Mouse (Mus musculus) lung, postnatal 0 days (tissue): ENCODE measurements around the gene Gm45521. TPM values are rescaled to one million over a fixed set of nuclear protein-coding genes. Genes with fewer than 3 reads are reported as not detected.
"Not testable (repeated sequence)": the region's sequence is repeated elsewhere in the genome, so short reads cannot be mapped to it uniquely, and the experiment has no call there.

Experiments used
- ATAC-seq: fragments of 200-750 bp; cut with Nextera tagmentation; 2 replicates; pipeline ENCODE4 v1.8.0; 2017; ENCODE audit warnings: moderate library complexity
- DNase-seq: peaks from one replicate; pipeline ENCODE4 v3.0.0-alpha.2; 2016; ENCODE audit warnings: low spot score
- H3K27ac ChIP-seq: fragments of 300-500 bp; sonication (generic); 2 replicates; pipeline ENCODE4 v1.5.1; 2014; ENCODE audit warnings: antibody characterized with exemption, mild to moderate bottlenecking, low read length, mixed read lengths
- H3K27me3 ChIP-seq: fragments of 300-500 bp; sonication (generic); replicated peaks from 2 replicates; pipeline ENCODE4 v1.6.1; 2014; ENCODE audit warnings: low read length, mixed read lengths; ENCODE audit not compliant: insufficient read depth
- H3K36me3 ChIP-seq: fragments of 300-500 bp; sonication (generic); 2 replicates; pipeline ENCODE4 v1.6.1; 2014; ENCODE audit warnings: low read length, mixed read lengths; ENCODE audit not compliant: insufficient read depth
- H3K4me1 ChIP-seq: fragments of 300-500 bp; sonication (generic); 2 replicates; pipeline ENCODE4 v1.6.1; 2014; ENCODE audit warnings: antibody characterized with exemption, low read depth, low read length, mixed read lengths; ENCODE audit not compliant: insufficient read depth
- H3K4me2 ChIP-seq: fragments of 300-500 bp; sonication (generic); replicated peaks from 2 replicates; pipeline ENCODE4 v1.6.1; 2014; ENCODE audit warnings: low read depth, mild to moderate bottlenecking, low read length, moderate library complexity, mixed read lengths
- H3K4me3 ChIP-seq: fragments of 300-500 bp; sonication (generic); 2 replicates; pipeline ENCODE4 v1.5.1; 2014; ENCODE audit warnings: low read depth, low read length
- H3K9ac ChIP-seq: fragments of 300-500 bp; sonication (generic); replicated peaks from 2 replicates; pipeline ENCODE4 v1.6.1; 2014; ENCODE audit warnings: low read depth, mild to moderate bottlenecking
- H3K9me3 ChIP-seq: fragments of 300-500 bp; sonication (generic); 2 replicates; pipeline ENCODE4 v1.6.1; 2016; ENCODE audit warnings: low read length, mixed read lengths
- CTCF ChIP-seq: IDR thresholded peaks from 2 replicates; pipeline ENCODE4 v1.5.1; 2016; ENCODE audit warnings: antibody characterized with exemption, mild to moderate bottlenecking
- EP300 ChIP-seq: IDR thresholded peaks from 2 replicates; pipeline ENCODE4 v1.6.1; 2016; ENCODE audit warnings: antibody characterized with exemption, mild to moderate bottlenecking, control low read depth
- WGBS: fragments of 180-500 bp; shearing (Covaris S2); extraction: QIAGEN DNeasy Blood & Tissue Kit; methylation state at CpG from one replicate; pipeline ENCODE4 v1.1.7; 2014; 5-methylcytosine and 5-hydroxymethylcytosine counted together
- polyA plus RNA-seq: library from polyadenylated mRNA; unstranded; fragments of >200 nt; fragmentation: Nextera tagmentation; extraction: Ambion mirVana; gene quantifications from 2 replicates; pipeline ENCODE4 v1.2.1, GENCODE M21; 2015

Gene Gm45521
- polyA plus RNA-seq, 1 experiment from 2014 or later = not detected

GRCm38 (mm10) chr14:8003727-8004670 is 46.9 kb downstream of the Gm45521 start:
- Histone ChIP-seq H3K4me2 (peak overlapping the region; percentile 88), H3K9ac (no peak overlapping the region), H3K9me3 (no peaks in the 10 kb centered on the region), H3K4me1 (peaks cover 3% of the 10 kb centered on the region; the same call in 1 of the 2 replicates), H3K27ac (no peak overlapping the region), H3K36me3 (no peaks in the 10 kb centered on the region), H3K4me3 (peak overlapping the region; percentile 43; the same call in 1 of the 2 replicates), H3K27me3 (0 out of 2 replicates have a peak, but pooled peaks cover 8% of the 10 kb centered on the region)
- DNase-seq (no peak), ATAC-seq (no peak)
- TF ChIP-seq EP300 (no peak), CTCF (no peak)
- WGBS = 30% methylated on average over 18 of the region's 18 CpGs

- not testable (repeated sequence) for H3K27me3 ChIP-seq, H3K36me3 ChIP-seq, H3K4me3 ChIP-seq, ATAC-seq, H3K9me3 ChIP-seq, H3K4me1 ChIP-seq, H3K27ac ChIP-seq, H3K4me2 ChIP-seq, H3K9ac ChIP-seq, DNase-seq
- WGBS = 62% methylated on average over 3 of the region's 3 CpGs
Observed at GRCm38 (mm10) chr14:8006061-8006460, 49.0 kb downstream of the Gm45521 start.

GRCm38 (mm10) chr14:8007084-8007483 is 50.0 kb downstream of the Gm45521 start:
- no peak overlapping the region for H3K27ac ChIP-seq
- no peaks in the 10 kb centered on the region for H3K27me3 ChIP-seq
- H3K9ac ChIP-seq = no peak overlapping the region
- TF ChIP-seq CTCF (no peak), EP300 (no peak)
- ATAC-seq = no peak
- peaks cover 3% of the 10 kb centered on the region; the same call in 1 of the 2 replicates for H3K4me1 ChIP-seq
- H3K36me3 ChIP-seq = no peaks in the 10 kb centered on the region
- no peak overlapping the region for H3K4me3 ChIP-seq
- no peak overlapping the region for H3K4me2 ChIP-seq
- no peaks in the 10 kb centered on the region for H3K9me3 ChIP-seq
- no peak for DNase-seq

GRCm38 (mm10) chr14:8007486-8007885 is 50.4 kb downstream of the Gm45521 start:
- H3K9ac ChIP-seq = no peak overlapping the region
- no peak overlapping the region for H3K27ac ChIP-seq
- no peak overlapping the region for H3K4me2 ChIP-seq
- ATAC-seq = no peak
- TF ChIP-seq EP300 (no peak), CTCF (no peak)
- H3K4me1 ChIP-seq = peaks cover 3% of the 10 kb centered on the region; the same call in 1 of the 2 replicates
- H3K9me3 ChIP-seq = no peaks in the 10 kb centered on the region
- DNase-seq = no peak
- H3K4me3 ChIP-seq = no peak overlapping the region
- no peaks in the 10 kb centered on the region for H3K36me3 ChIP-seq
- 77% methylated on average over 2 of the region's 2 CpGs for WGBS
- no peaks in the 10 kb centered on the region for H3K27me3 ChIP-seq

- Histone ChIP-seq H3K36me3 (no peaks in the 10 kb centered on the region), H3K9me3 (no peaks in the 10 kb centered on the region), H3K4me2 (no peak overlapping the region), H3K27me3 (no peaks in the 10 kb centered on the region), H3K9ac (no peak overlapping the region), H3K27ac (no peak overlapping the region), H3K4me1 (peaks cover 3% of the 10 kb centered on the region; the same call in 1 of the 2 replicates), H3K4me3 (no peak overlapping the region)
- ATAC-seq (no peak), DNase-seq (no peak)
- 86% methylated on average over 10 of the region's 10 CpGs for WGBS
- TF ChIP-seq CTCF (no peak), EP300 (no peak)
Observed at GRCm38 (mm10) chr14:8007923-8008322, 50.8 kb downstream of the Gm45521 start.

Other genes with a start within 250 kb of the Gm45521 start
- not detected in 2 replicates for gene Gm26661, start 165.7 kb upstream of the Gm45521 start, polyA plus RNA-seq
- gene Flnb, start 139.3 kb upstream of the Gm45521 start, polyA plus RNA-seq = 5.4 and 6.7 TPM in 2 replicates
- gene Dnase1l3, start 37.3 kb downstream of the Gm45521 start, polyA plus RNA-seq = 0.02 and 0.07 TPM in 2 replicates
- gene Abhd6, start 45.6 kb downstream of the Gm45521 start, polyA plus RNA-seq = 10.8 and 11.9 TPM in 2 replicates
- 34.0 and 37.6 TPM in 2 replicates for gene Rpp14, start 123.1 kb downstream of the Gm45521 start, polyA plus RNA-seq
- gene Pxk, start 140.9 kb downstream of the Gm45521 start, polyA plus RNA-seq = 47.5 and 48.4 TPM in 2 replicates
- 129 and 140 TPM in 2 replicates for gene Pdhb, start 215.7 kb downstream of the Gm45521 start, polyA plus RNA-seq